Mouse (Mus musculus) MEL (cell line): Measurements from ENCODE around the gene Clpp. TPM values are rescaled to one million over a fixed set of nuclear protein-coding genes. Genes with fewer than 3 reads are reported as not detected.
A peak's percentile ranks its signal among the peaks of the same experiment; 100 is the strongest.

ENCODE experiments used
- DNase-seq: peaks from one replicate; pipeline ENCODE4 v3.0.0; 2011; ENCODE audit warnings: low read depth, low spot score
- H3K27ac ChIP-seq: 2 replicates; pipeline ENCODE4 v1.5.1; 2012; ENCODE audit warnings: low read depth, mild to moderate bottlenecking, control low read depth, low read length, moderate library complexity; ENCODE audit not compliant: control insufficient read depth
- H3K27me3 ChIP-seq, 2 experiments: fragments of 150-350 bp in 1 of 2; sonication (generic) in 1 of 2; 2 replicates each; pipeline ENCODE4 v1.6.1; 2012; ENCODE audit warnings: low read length in 2 of 2, mild to moderate bottlenecking in 2 of 2, improper control_type of control experiment in 1 of 2, moderate library complexity in 1 of 2; ENCODE audit not compliant: insufficient read depth in 2 of 2, control insufficient read depth in 1 of 2
- H3K36me3 ChIP-seq, 2 experiments: 2 replicates each; pipeline ENCODE4 v1.6.1; 2012 to 2014; ENCODE audit warnings: low read length in 2 of 2, improper control_type of control experiment in 1 of 2, inconsistent platforms in 1 of 2, mild to moderate bottlenecking in 1 of 2; ENCODE audit not compliant: insufficient read depth in 2 of 2, control insufficient read depth in 1 of 2
- H3K4me1 ChIP-seq, 2 experiments: fragments of 150-350 bp in 1 of 2; sonication (generic) in 1 of 2; 2 replicates each; pipeline ENCODE4 v1.6.1; 2012; ENCODE audit warnings: low read length in 2 of 2, improper control_type of control experiment in 1 of 2, mild to moderate bottlenecking in 1 of 2; ENCODE audit not compliant: insufficient read depth in 2 of 2, control insufficient read depth in 1 of 2
- H3K4me3 ChIP-seq, 2 experiments: fragments of 150-350 bp in 1 of 2; sonication (generic) in 1 of 2; 2 replicates each; pipeline ENCODE4 v1.5.1; 2012; ENCODE audit warnings: low read depth in 2 of 2, low read length in 2 of 2, mild to moderate bottlenecking in 2 of 2, moderate library complexity in 2 of 2, control low read depth in 1 of 2, improper control_type of control experiment in 1 of 2; ENCODE audit not compliant: control insufficient read depth in 1 of 2, insufficient read depth in 1 of 2
- H3K79me2 ChIP-seq: 2 replicates; pipeline ENCODE4 v1.6.1; 2012; ENCODE audit warnings: mild to moderate bottlenecking, low read length, moderate library complexity; ENCODE audit not compliant: control insufficient read depth, poor library complexity, insufficient read depth
- H3K9ac ChIP-seq: 2 replicates; pipeline ENCODE4 v1.6.1; 2012; ENCODE audit warnings: low read depth, mild to moderate bottlenecking, control low read depth, low read length, moderate library complexity; ENCODE audit not compliant: control insufficient read depth, poor library complexity, severe bottlenecking
- H3K9me3 ChIP-seq: fragments of 150-350 bp; sonication (generic); replicated peaks from 2 replicates; pipeline ENCODE4 v1.6.1; 2012; ENCODE audit warnings: mild to moderate bottlenecking, low read length, improper control_type of control experiment, moderate library complexity; ENCODE audit not compliant: insufficient read depth
- CTCF ChIP-seq, 3 experiments: IDR thresholded peaks in 2 of 3; conservative IDR thresholded peaks in 1 of 3; 2 replicates each; pipeline ENCODE4 v1.5.1; 2011 to 2012; ENCODE audit warnings: low read length in 3 of 3, low read depth in 2 of 3, mild to moderate bottlenecking in 2 of 3, improper control_type of control experiment in 1 of 3, inconsistent platforms in 1 of 3, mixed read lengths in 1 of 3, moderate library complexity in 1 of 3; ENCODE audit not compliant: control insufficient read depth in 1 of 3, insufficient read depth in 1 of 3, poor library complexity in 1 of 3, severe bottlenecking in 1 of 3
- EP300 ChIP-seq, 2 experiments: IDR thresholded peaks; 2 replicates each; pipeline ENCODE4 v1.6.1; 2011; ENCODE audit warnings: improper control_type of control experiment in 2 of 2, low read length in 2 of 2, low read depth in 1 of 2, mild to moderate bottlenecking in 1 of 2
- MAX ChIP-seq: IDR thresholded peaks from 2 replicates; pipeline ENCODE4 v1.6.1; 2011; ENCODE audit warnings: low read length, improper control_type of control experiment
- MYB ChIP-seq: IDR thresholded peaks from 2 replicates; pipeline ENCODE4 v1.6.1; 2011; ENCODE audit warnings: mild to moderate bottlenecking, low read depth, low read length, improper control_type of control experiment
- RAD21 ChIP-seq: IDR thresholded peaks from 2 replicates; pipeline ENCODE4 v1.6.1; 2011; ENCODE audit warnings: mild to moderate bottlenecking, low read depth, low read length, improper control_type of control experiment
- SMC3 ChIP-seq: IDR thresholded peaks from 2 replicates; pipeline ENCODE4 v1.6.1; 2011; ENCODE audit warnings: low read depth, low read length, improper control_type of control experiment
- ZC3H11A ChIP-seq: IDR thresholded peaks from 2 replicates; pipeline ENCODE4 v1.6.1; 2012; ENCODE audit warnings: low read depth, mild to moderate bottlenecking, inconsistent platforms, low read length, improper control_type of control experiment
- ZKSCAN1 ChIP-seq: IDR thresholded peaks from 2 replicates; pipeline ENCODE4 v1.6.1; 2012; ENCODE audit warnings: low read depth, mild to moderate bottlenecking, inconsistent platforms, low read length, improper control_type of control experiment, moderate library complexity
- ZNF384 ChIP-seq: IDR thresholded peaks from 2 replicates; pipeline ENCODE4 v1.6.1; 2012; ENCODE audit warnings: low read depth, mild to moderate bottlenecking, inconsistent platforms, low read length, improper control_type of control experiment
- polyA plus RNA-seq, 2 experiments: library from polyadenylated mRNA; stranded (reverse) in 1 of 2; unstranded in 1 of 2; fragments of >175 nt in 1 of 2; fragments of >200 nt in 1 of 2; gene quantifications; 2 replicates each; pipeline versions ENCODE4 v1.2.1 to v1.2.4; 2012; ENCODE audit warnings: low replicate concordance in 2 of 2, low read depth in 1 of 2; ENCODE audit not compliant: insufficient read length in 2 of 2, insufficient read depth in 1 of 2, missing spikeins in 1 of 2
- total RNA-seq: library from RNA; depleted of rRNA; stranded (reverse); fragments of 300-350 nt; gene quantifications from 2 replicates; pipeline ENCODE4 v1.2.3, GENCODE M21; 2012

Gene Clpp
- total and polyA plus RNA-seq, 3 experiments = 177 to 178 TPM; not detected in 1

- no peak overlapping the region for H3K4me3 ChIP-seq
- H3K27ac ChIP-seq = no peak overlapping the region
- no peak for DNase-seq
- peaks cover 0 to 6% of the 10 kb centered on the region in 2 experiments; a peak in 2 of 4 replicates for H3K4me1 ChIP-seq
- TF ChIP-seq MAX (no peak), ZNF384 (peak; percentile 66), EP300 (IDR thresholded peaks at IDR 0.05; ENCODE audit: low read depth in 1 of 2, low read length in 2 of 2) (no peak)
- H3K9me3 ChIP-seq = no peaks in the 10 kb centered on the region
- H3K36me3 ChIP-seq = peaks cover 0 to 2% of the 10 kb centered on the region in 2 experiments; a peak in 1 of 4 replicates
- no peaks in the 10 kb centered on the region for H3K79me2 ChIP-seq
- peaks cover under 1 to 2% of the 10 kb centered on the region in 2 experiments; a peak in 3 of 4 replicates for H3K27me3 ChIP-seq
- H3K9ac ChIP-seq = no peak overlapping the region
Measured at GRCm38 (mm10) chr17:56958667-56959066, 31.4 kb upstream of the Clpp start.

- H3K9me3 ChIP-seq = no peaks in the 10 kb centered on the region
- H3K9ac ChIP-seq = no peak overlapping the region
- no peak overlapping the region for H3K27ac ChIP-seq
- no peak for TF ChIP-seq ZKSCAN1
- TF ChIP-seq ZC3H11A = peak; percentile 8; the same call in 1 of the 2 replicates
- TF ChIP-seq CTCF (IDR thresholded peaks at IDR 0.05 in 2 of 3, conservative IDR thresholded peaks at IDR 0.05 in 1 of 3; ENCODE audit: control insufficient read depth in 1 of 3, insufficient read depth in 1 of 3, low read depth in 2 of 3, low read length in 3 of 3, poor library complexity in 1 of 3, severe bottlenecking in 1 of 3) = peak; percentile 36 to 51 (median 44); a peak in 5 of 6 replicates
- peak; percentile 36 for TF ChIP-seq RAD21
- peak; percentile 20; the same call in 1 of the 2 replicates for TF ChIP-seq SMC3
- TF ChIP-seq EP300 (IDR thresholded peaks at IDR 0.05; ENCODE audit: low read depth in 1 of 2, low read length in 2 of 2) = no peak
- no peak for TF ChIP-seq MAX
- H3K79me2 ChIP-seq = no peaks in the 10 kb centered on the region
- H3K36me3 ChIP-seq = peaks cover 0 to 2% of the 10 kb centered on the region in 2 experiments; a peak in 1 of 4 replicates
- peaks cover 7 to 15% of the 10 kb centered on the region in 2 experiments for H3K27me3 ChIP-seq
- peaks cover 0 to 6% of the 10 kb centered on the region in 2 experiments; a peak in 2 of 4 replicates for H3K4me1 ChIP-seq
- H3K4me3 ChIP-seq = no peak overlapping the region
- peak; percentile 25 for DNase-seq
Measured at GRCm38 (mm10) chr17:56961880-56962279, 28.2 kb upstream of the Clpp start.

- TF ChIP-seq MAX (no peak), MYB (no peak)
- no peak for DNase-seq
- H3K36me3 ChIP-seq = peaks cover 0 to 1% of the 10 kb centered on the region in 2 experiments; a peak in 1 of 4 replicates
- peaks cover 7 to 23% of the 10 kb centered on the region in 2 experiments for H3K27me3 ChIP-seq
- H3K9ac ChIP-seq = no peak overlapping the region
- H3K4me3 ChIP-seq = no peak overlapping the region
- peaks cover 0 to 3% of the 10 kb centered on the region in 2 experiments; a peak in 2 of 4 replicates for H3K4me1 ChIP-seq
- H3K79me2 ChIP-seq = no peaks in the 10 kb centered on the region
- H3K9me3 ChIP-seq = no peaks in the 10 kb centered on the region
- no peak overlapping the region for H3K27ac ChIP-seq
Measured at GRCm38 (mm10) chr17:56962642-56963405, 27.3 kb upstream of the Clpp start.
